Mouse (Mus musculus): ENCODE data around the gene Btbd35f13.
"Not testable (repeated sequence)": the region's sequence is repeated elsewhere in the genome, so short reads cannot be mapped to it uniquely, and the experiment has no call there.

The Btbd35f13 gene

DNA sequence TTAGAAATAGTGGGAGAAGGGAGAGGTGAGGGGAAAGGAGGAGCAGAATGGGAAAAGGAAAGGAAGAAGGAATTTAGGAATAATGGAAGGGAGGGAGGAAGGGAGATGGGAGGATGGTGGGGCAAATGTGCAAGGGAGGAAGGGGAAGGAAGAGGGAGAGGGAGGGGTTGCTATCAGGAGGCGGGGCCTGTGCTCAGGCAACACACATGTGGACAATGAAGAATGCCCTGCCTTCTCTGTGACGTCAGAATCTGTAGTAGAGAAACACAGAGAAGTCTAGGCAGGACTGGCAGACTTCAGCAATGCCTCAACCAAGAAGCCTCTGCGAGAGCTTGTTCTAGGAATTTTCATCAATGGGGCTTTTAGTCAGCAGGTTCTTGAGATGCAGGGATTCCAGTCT, at the start of gene Btbd35f13:
Gene Btbd35f13, plus strand, starts transcription at position 301 of the 400 bp plus-strand sequence.
- DNase-seq (ENCODE audit: low read depth, low spot score), result not testable (repeated sequence)

DNA sequence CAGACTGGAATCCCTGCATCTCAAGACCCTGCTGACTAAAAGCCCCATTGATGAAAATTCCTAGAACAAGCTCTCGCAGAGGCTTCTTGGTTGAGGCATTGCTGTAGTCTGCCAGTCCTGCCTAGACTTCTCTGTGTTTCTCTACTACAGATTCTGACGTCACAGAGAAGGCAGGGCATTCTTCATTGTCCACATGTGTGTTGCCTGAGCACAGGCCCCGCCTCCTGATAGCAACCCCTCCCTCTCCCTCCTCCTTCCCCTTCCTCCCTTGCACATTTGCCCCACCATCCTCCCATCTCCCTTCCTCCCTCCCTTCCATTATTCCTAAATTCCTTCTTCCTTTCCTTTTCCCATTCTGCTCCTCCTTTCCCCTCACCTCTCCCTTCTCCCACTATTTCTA, 45.3 kb downstream of the Btbd35f13 start, which contains the start of gene Btbd35f14:
Gene Btbd35f14, minus strand, starts transcription at position 101 of the 400 bp plus-strand sequence.
- not testable (repeated sequence) for DNase-seq (ENCODE audit: low read depth, low spot score)
